Mouse (Mus musculus) brain, embryonic 14.5 days (tissue): Measurements from ENCODE around the gene Osbpl10. TPM values are rescaled to one million over a fixed set of nuclear protein-coding genes. Genes with fewer than 3 reads are reported as not detected.

Source experiments
- DNase-seq: peaks from one replicate; pipeline ENCODE4 v3.0.0-alpha.2; 2011; ENCODE audit warnings: low read depth
- CTCF ChIP-seq: fragments of 200-500 bp; IDR thresholded peaks from 2 replicates; pipeline ENCODE4 v1.5.1; 2012; ENCODE audit warnings: inconsistent platforms, mild to moderate bottlenecking, moderate library complexity, borderline replicate concordance; ENCODE audit not compliant: insufficient read depth, insufficient read length; ENCODE audit errors: extremely low read depth
- POLR2A ChIP-seq: fragments of 200-500 bp; IDR thresholded peaks from 2 replicates; pipeline ENCODE4 v1.6.1; 2012; ENCODE audit warnings: mild to moderate bottlenecking, inconsistent platforms, borderline replicate concordance; ENCODE audit not compliant: poor library complexity, insufficient read depth, insufficient read length, severe bottlenecking; ENCODE audit errors: extremely low read depth
- polyA plus RNA-seq: library from polyadenylated mRNA; depleted of rRNA; stranded (reverse); fragments of >200 nt; gene quantifications from 2 replicates; pipeline ENCODE4 v1.2.3, GENCODE M21; 2012

Gene Osbpl10
- polyA plus RNA-seq, 1 experiment = 7.3 TPM

DNA sequence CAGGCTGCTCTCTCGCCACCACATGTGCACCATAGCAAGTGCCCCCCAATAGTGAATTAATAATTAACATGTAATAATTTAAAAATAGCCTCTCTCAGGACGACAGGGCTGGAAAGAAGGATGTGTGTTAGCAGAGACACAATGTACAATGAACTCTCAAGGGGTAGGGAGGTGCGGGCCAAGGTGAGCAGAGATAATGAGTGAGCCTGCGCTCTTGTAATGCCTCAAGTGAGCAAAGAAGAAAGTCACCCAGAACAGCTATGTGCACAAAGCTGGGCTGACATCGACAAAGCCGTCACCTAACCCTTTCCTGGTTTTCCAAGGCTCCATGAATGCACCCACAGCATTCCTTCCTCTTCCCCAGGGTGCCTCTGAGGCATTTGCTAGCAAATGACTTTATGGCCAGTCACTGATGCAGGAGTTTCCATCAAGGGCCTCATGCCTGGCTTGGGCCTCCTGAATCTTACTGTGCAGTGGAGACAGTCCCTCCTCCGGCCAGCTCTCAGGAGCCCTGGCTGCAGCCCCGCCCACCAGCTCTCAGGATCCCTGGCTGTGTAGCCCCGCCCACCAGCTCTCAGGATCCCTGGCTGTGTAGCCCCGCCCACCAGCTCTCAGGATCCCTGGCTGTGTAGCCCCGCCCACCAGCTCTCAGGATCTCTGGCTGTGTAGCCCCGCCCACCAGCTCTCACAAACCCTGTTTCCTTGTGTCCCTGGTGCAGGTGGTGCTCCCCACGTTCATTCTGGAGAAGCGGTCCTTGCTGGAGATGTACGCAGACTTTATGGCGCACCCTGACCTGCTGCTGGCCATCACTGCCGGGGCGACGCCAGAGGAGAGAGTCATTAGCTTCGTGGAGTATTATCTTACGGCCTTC, 237.7 kb downstream of the Osbpl10 start:
- peak; percentile 44 for DNase-seq
- TF ChIP-seq CTCF (no peak), POLR2A (no peak)

DNA sequence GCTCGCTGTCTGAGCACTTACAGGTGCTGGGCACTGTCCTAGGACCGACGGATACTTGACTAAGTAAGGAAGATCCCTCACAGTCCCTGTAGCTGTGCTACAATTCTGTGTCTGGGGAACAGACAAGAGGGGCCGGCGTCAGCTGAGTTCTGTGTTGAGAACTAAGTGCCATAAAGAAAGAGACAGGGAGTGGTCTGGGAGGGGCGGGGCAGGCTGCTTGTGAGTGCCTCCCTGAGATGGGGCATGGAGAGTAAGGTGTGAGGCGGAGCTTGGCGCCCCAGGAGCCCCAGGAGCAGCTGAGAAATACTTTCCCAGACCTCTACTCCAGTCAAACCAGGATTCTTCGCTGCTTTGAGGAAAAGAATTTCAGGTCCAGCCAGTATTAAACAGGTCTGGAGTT, 239.6 kb downstream of the Osbpl10 start:
- TF ChIP-seq POLR2A = no peak
- TF ChIP-seq CTCF = no peak
- DNase-seq = no peak

DNA sequence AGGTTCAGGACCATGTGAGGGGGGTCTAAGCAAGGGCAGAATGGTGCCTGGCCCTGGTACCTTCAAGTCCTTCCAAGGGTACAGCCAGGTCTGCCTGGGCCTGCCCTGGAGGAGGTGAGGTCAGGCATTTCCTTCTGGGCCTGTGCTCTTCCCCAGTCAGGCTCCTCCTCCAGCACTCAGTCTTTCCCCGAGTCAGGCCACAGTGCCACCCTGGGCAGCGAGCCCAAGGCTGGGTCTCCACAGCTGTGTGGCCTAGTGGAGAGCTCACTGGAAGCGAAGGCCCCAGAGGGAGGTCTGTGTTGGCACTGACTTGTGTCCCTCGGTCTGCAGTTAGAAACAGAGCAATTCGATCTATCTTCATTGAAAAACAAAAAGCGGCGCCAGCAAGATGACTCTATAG, 242.1 kb downstream of the Osbpl10 start:
- no peak for DNase-seq
- TF ChIP-seq CTCF (no peak), POLR2A (no peak)

DNA sequence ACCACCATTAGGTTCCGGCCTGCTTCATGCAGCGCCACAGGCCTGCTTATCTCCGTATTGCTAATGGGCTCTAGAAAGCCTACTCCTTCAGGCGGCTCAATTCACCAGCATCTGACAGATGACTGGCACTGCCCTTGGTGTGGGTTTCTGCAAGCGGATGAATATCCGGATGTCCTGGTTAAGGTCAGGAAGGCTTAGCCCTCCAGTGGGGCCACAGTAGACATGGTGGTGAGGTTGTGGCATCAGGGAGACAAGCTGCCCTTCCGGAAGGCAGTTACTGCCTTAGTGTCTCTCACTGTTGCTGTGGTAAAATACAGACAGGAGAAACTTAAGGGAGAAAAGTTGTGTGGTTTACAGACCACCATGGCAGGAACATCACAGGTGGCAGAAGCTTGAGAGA, 242.9 kb downstream of the Osbpl10 start:
- TF ChIP-seq CTCF (no peak), POLR2A (no peak)
- no peak for DNase-seq

- TF ChIP-seq POLR2A = no peak
- TF ChIP-seq CTCF = no peak
- peak; percentile 81 for DNase-seq
These were observed 246.5 kb downstream of the Osbpl10 start for GRCm38 (mm10) chr9:115224744-115225354.

- TF ChIP-seq POLR2A (no peak), CTCF (no peak)
- DNase-seq = no peak
These were observed 250.8 kb downstream of the Osbpl10 start for GRCm38 (mm10) chr9:115229145-115229544.

GRCm38 (mm10) chr9:115229676-115230075, 251.3 kb downstream of the Osbpl10 start:
- DNase-seq = no peak
- no peak for TF ChIP-seq CTCF
- no peak for TF ChIP-seq POLR2A

DNA sequence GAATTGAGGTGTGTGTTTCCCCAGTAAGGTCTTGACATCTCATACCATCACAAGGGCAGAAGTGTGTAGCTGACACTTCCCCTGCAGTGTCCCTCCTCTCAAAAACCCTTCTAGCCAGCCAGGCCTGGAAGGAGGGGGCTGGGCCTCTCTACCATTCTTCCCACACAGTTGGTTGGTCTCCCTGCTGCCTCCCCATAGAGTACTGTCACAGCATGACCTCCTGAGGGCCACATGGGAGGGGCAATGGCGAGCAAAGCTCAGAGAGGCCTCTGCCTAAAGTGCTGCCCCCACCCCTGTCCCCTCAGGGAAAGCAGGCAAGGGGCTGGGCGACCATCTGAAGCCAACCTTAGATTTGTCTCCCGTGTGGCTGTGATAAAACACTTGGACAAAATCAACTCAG, 251.8 kb downstream of the Osbpl10 start:
- TF ChIP-seq CTCF (no peak), POLR2A (no peak)
- DNase-seq = no peak

GRCm38 (mm10) chr9:115231476-115231875, 253.1 kb downstream of the Osbpl10 start:
- TF ChIP-seq CTCF (no peak), POLR2A (no peak)
- no peak for DNase-seq

DNA sequence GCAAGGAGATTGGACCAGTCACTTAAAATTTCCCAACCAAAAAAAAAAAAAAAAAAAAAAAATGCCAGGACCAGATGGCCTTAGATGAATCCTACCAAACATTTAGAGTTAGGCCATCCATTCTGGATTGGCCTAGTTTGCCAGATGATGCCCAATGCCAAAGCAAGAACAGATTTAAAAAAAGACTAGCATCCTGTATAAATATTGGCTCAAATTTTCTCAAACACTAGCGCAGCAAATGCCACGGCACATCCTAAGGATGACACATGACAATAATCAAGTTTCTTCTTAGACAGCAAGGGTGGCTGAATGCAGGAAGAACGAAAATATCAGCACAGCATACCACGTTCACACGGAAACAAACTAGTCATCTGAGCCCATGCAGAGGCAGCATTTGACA, 255.4 kb downstream of the Osbpl10 start:
- no peak for DNase-seq
- no peak for TF ChIP-seq CTCF
- no peak for TF ChIP-seq POLR2A

- TF ChIP-seq CTCF (no peak), POLR2A (no peak)
- no peak for DNase-seq
These were observed 256.2 kb downstream of the Osbpl10 start for GRCm38 (mm10) chr9:115234561-115234960.
